Mouse (Mus musculus): Measurements from ENCODE around the gene Ctcf. TPM values are rescaled to one million over a fixed set of nuclear protein-coding genes. Genes with fewer than 3 reads are reported as not detected.

The Ctcf gene
- polyA plus RNA-seq, 1 experiment from 2014 or later = 100 TPM

- H3K36me3 ChIP-seq (ENCODE audit: control insufficient read depth, insufficient read depth, low read length) = peaks cover 47% of the 10 kb centered on the region
- no peak overlapping the region for H3K4me3 ChIP-seq (ENCODE audit: low read depth, low read length)
Measured at GRCm38 (mm10) chr8:105727397-105728124, 91.2 kb downstream of the Ctcf start.

GRCm38 (mm10) chr8:105732186-105732585, 95.8 kb downstream of the Ctcf start:
- DNase-seq (ENCODE audit: low spot score) = no peak
- H3K4me3 ChIP-seq (ENCODE audit: low read depth, low read length) = no peak overlapping the region
- H3K9me3 ChIP-seq (replicated peaks; ENCODE audit: control insufficient read depth, low read length) = no peaks in the 10 kb centered on the region
- H3K9ac ChIP-seq (ENCODE audit: low read length) = no peak overlapping the region
- ATAC-seq = no peak
- no peak overlapping the region for H3K27ac ChIP-seq (ENCODE audit: low read depth, low read length)
- no peaks in the 10 kb centered on the region for H3K4me1 ChIP-seq (ENCODE audit: control insufficient read depth, insufficient read depth, low read length)
- no peaks in the 10 kb centered on the region for H3K27me3 ChIP-seq (replicated peaks; ENCODE audit: control insufficient read depth, insufficient read depth, low read length)
- H3K4me2 ChIP-seq (ENCODE audit: low read length) = no peak overlapping the region
- WGBS = 94% methylated on average over 5 of the region's 5 CpGs
- peaks cover 16% of the 10 kb centered on the region for H3K36me3 ChIP-seq (ENCODE audit: control insufficient read depth, insufficient read depth, low read length)

More at GRCm38 (mm10) chr8:105727397-105728124, 91.2 kb downstream of the Ctcf start:
- ATAC-seq = no peak
- no peak overlapping the region for H3K27ac ChIP-seq (ENCODE audit: low read depth, low read length)
- no peak overlapping the region for H3K9ac ChIP-seq (ENCODE audit: low read length)
- H3K4me2 ChIP-seq (ENCODE audit: low read length) = no peak overlapping the region
- no peaks in the 10 kb centered on the region for H3K9me3 ChIP-seq (replicated peaks; ENCODE audit: control insufficient read depth, low read length)
- 94% methylated on average over 18 of the region's 18 CpGs for WGBS
- H3K27me3 ChIP-seq (replicated peaks; ENCODE audit: control insufficient read depth, insufficient read depth, low read length) = no peaks in the 10 kb centered on the region
- H3K4me1 ChIP-seq (ENCODE audit: control insufficient read depth, insufficient read depth, low read length) = no peaks in the 10 kb centered on the region
- no peak for DNase-seq (ENCODE audit: low spot score)

MicroRNAs encoded within 50 kb of the gene (microRNA counts, 519-probe panel; counts per million panel counts)
- not detected for microRNA mmu-miR-1966

Small RNA genes lying within 50 kb of the gene (microRNA-seq; reads per million reads assigned to microRNA genes)
- gene Mir1966 = not detected

Other genes with a start within 250 kb of the Ctcf start
- gene Kctd19, start 223.1 kb upstream of the Ctcf start, polyA plus RNA-seq (2014; fragmentation: Nextera tagmentation; extraction: Ambion mirVana) = 0.09 TPM in 1 of 2 replicates, not detected in the other
- 0.22 and 0.43 TPM in 2 replicates for gene Lrrc36, start 223.0 kb upstream of the Ctcf start, polyA plus RNA-seq (2014; fragmentation: Nextera tagmentation; extraction: Ambion mirVana)
- 49.2 and 57.0 TPM in 2 replicates for gene Tppp3, start 165.0 kb upstream of the Ctcf start, polyA plus RNA-seq (2014; fragmentation: Nextera tagmentation; extraction: Ambion mirVana)
- gene Zdhhc1, start 139.7 kb upstream of the Ctcf start, polyA plus RNA-seq (2014; fragmentation: Nextera tagmentation; extraction: Ambion mirVana) = 15.5 and 22.0 TPM in 2 replicates
- gene Hsd11b2, start 117.8 kb upstream of the Ctcf start, polyA plus RNA-seq (2014; fragmentation: Nextera tagmentation; extraction: Ambion mirVana) = 1.1 and 1.8 TPM in 2 replicates
- 194 and 211 TPM in 2 replicates for gene Atp6v0d1, start 70.5 kb upstream of the Ctcf start, polyA plus RNA-seq (2014; fragmentation: Nextera tagmentation; extraction: Ambion mirVana)
- gene Ripor1, start 31.3 kb upstream of the Ctcf start, polyA plus RNA-seq (2014; fragmentation: Nextera tagmentation; extraction: Ambion mirVana) = 14.9 and 21.7 TPM in 2 replicates
- gene Agrp, start 825 bp downstream of the Ctcf start, polyA plus RNA-seq (2014; fragmentation: Nextera tagmentation; extraction: Ambion mirVana) = 0.72 and 1.8 TPM in 2 replicates
- gene Carmil2, start 49.7 kb downstream of the Ctcf start, polyA plus RNA-seq (2014; fragmentation: Nextera tagmentation; extraction: Ambion mirVana) = 6.0 and 8.4 TPM in 2 replicates
- gene Acd, start 64.5 kb downstream of the Ctcf start, polyA plus RNA-seq (2014; fragmentation: Nextera tagmentation; extraction: Ambion mirVana) = 79.7 and 89.5 TPM in 2 replicates
- gene Pard6a, start 64.6 kb downstream of the Ctcf start, polyA plus RNA-seq (2014; fragmentation: Nextera tagmentation; extraction: Ambion mirVana) = 48.1 and 54.6 TPM in 2 replicates
- gene 4933405L10Rik, start 71.1 kb downstream of the Ctcf start, polyA plus RNA-seq (2014; fragmentation: Nextera tagmentation; extraction: Ambion mirVana) = 0.20 and 0.34 TPM in 2 replicates
- gene Enkd1, start 71.6 kb downstream of the Ctcf start, polyA plus RNA-seq (2014; fragmentation: Nextera tagmentation; extraction: Ambion mirVana) = 18.9 and 19.0 TPM in 2 replicates
- 62.9 and 70.6 TPM in 2 replicates for gene Gfod2, start 122.1 kb downstream of the Ctcf start, polyA plus RNA-seq (2014; fragmentation: Nextera tagmentation; extraction: Ambion mirVana)
- 8.1 and 10.4 TPM in 2 replicates for gene Ranbp10, start 190.8 kb downstream of the Ctcf start, polyA plus RNA-seq (2014; fragmentation: Nextera tagmentation; extraction: Ambion mirVana)
- gene Tsnaxip1, start 191.2 kb downstream of the Ctcf start, polyA plus RNA-seq (2014; fragmentation: Nextera tagmentation; extraction: Ambion mirVana) = 0.83 TPM in 2 replicates
- 50.7 and 51.8 TPM in 2 replicates for gene Cenpt, start 216.7 kb downstream of the Ctcf start, polyA plus RNA-seq (2014; fragmentation: Nextera tagmentation; extraction: Ambion mirVana)
- gene Thap11, start 218.6 kb downstream of the Ctcf start, polyA plus RNA-seq (2014; fragmentation: Nextera tagmentation; extraction: Ambion mirVana) = 51.7 and 60.8 TPM in 2 replicates
- gene Nutf2, start 224.0 kb downstream of the Ctcf start, polyA plus RNA-seq (2014; fragmentation: Nextera tagmentation; extraction: Ambion mirVana) = 224 and 283 TPM in 2 replicates
- gene Edc4, start 244.3 kb downstream of the Ctcf start, polyA plus RNA-seq (2014; fragmentation: Nextera tagmentation; extraction: Ambion mirVana) = 27.9 and 39.4 TPM in 2 replicates

Data from forebrain, embryonic 14.5 days (tissue).